Mouse (Mus musculus) WW6 (cell line): Measurements from ENCODE around the gene Ptf1a.

Experiments
- DNase-seq: peaks from one replicate; pipeline ENCODE4 v3.0.0-alpha.2; 2013; ENCODE audit warnings: low read depth, low spot score

Gene Ptf1a

GRCm38 (mm10) chr2:19444931-19445831 lies at the start of gene Ptf1a:
Ptf1a (plus strand) TSS chr2:19445663.
- no peak for DNase-seq

GRCm38 (mm10) chr2:19405409-19405808 lies 40.1 kb upstream of the Ptf1a start:
- no peak for DNase-seq

- no peak for DNase-seq
Observed at GRCm38 (mm10) chr2:19406531-19406930, 38.9 kb upstream of the Ptf1a start.

GRCm38 (mm10) chr2:19414222-19414965 lies 31.1 kb upstream of the Ptf1a start:
- DNase-seq: no peak

GRCm38 (mm10) chr2:19415063-19415521 lies 30.4 kb upstream of the Ptf1a start:
- DNase-seq: no peak

- no peak for DNase-seq
Observed at GRCm38 (mm10) chr2:19416066-19416465, 29.4 kb upstream of the Ptf1a start.

- DNase-seq: no peak
Observed at GRCm38 (mm10) chr2:19419686-19420345, 25.6 kb upstream of the Ptf1a start.

- no peak for DNase-seq
Observed at GRCm38 (mm10) chr2:19422226-19422625, 23.2 kb upstream of the Ptf1a start.

GRCm38 (mm10) chr2:19423086-19423485 lies 22.4 kb upstream of the Ptf1a start:
- DNase-seq: no peak

GRCm38 (mm10) chr2:19429031-19429430 lies 16.4 kb upstream of the Ptf1a start:
- DNase-seq: no peak

GRCm38 (mm10) chr2:19429691-19430690 lies 15.5 kb upstream of the Ptf1a start:
- no peak for DNase-seq

- no peak for DNase-seq
Observed at GRCm38 (mm10) chr2:19430746-19431145, 14.7 kb upstream of the Ptf1a start.

GRCm38 (mm10) chr2:19431186-19431585 lies 14.3 kb upstream of the Ptf1a start:
- no peak for DNase-seq

GRCm38 (mm10) chr2:19431614-19432323 lies 13.7 kb upstream of the Ptf1a start:
- DNase-seq: no peak

- no peak for DNase-seq
Observed at GRCm38 (mm10) chr2:19444346-19444745, 1.1 kb upstream of the Ptf1a start.

- no peak for DNase-seq
Observed at GRCm38 (mm10) chr2:19445871-19446501, 523 bp downstream of the Ptf1a start.

- DNase-seq: no peak
Observed at GRCm38 (mm10) chr2:19446746-19447145, 1.3 kb downstream of the Ptf1a start.

- no peak for DNase-seq
Observed at GRCm38 (mm10) chr2:19448042-19448700, 2.7 kb downstream of the Ptf1a start.

GRCm38 (mm10) chr2:19449308-19449707 lies 3.8 kb downstream of the Ptf1a start:
- no peak for DNase-seq
